Mouse (Mus musculus): ENCODE results near the gene Larp1b. TPM values are rescaled to one million over a fixed set of nuclear protein-coding genes. Genes with fewer than 3 reads are reported as not detected.

Larp1b gene
- total and polyA plus RNA-seq, 3 experiments: 8.7 to 13.7 (median 11.9) TPM

DNA sequence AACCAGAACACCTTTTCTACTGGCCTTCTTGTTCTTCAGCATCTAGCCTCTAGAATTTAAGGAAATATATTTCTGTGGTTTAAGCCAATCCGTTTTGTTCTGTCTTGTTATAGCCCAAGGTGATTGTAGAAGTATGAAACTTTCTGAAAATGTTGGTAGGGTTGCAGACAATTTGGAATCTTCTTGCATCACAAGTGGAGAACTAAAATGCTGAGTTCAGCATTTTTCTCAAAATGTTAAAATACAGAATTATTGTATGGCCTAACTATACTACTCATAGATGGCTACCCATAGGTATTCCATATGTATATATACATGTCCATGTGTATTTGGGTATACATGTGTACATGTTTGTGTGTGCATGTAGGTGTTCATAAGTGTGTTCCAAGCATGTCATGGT lies 81.1 kb downstream of the Larp1b start:
- H3K9me3 ChIP-seq (replicated peaks; ENCODE audit: low read length): no peaks in the 10 kb centered on the region
- no peaks in the 10 kb centered on the region for H3K36me3 ChIP-seq (replicated peaks in 1 of 2; ENCODE audit: control insufficient read depth in 1 of 2, insufficient read depth in 1 of 2, low read length in 1 of 2)
- H3K79me2 ChIP-seq (replicated peaks; ENCODE audit: control insufficient read depth, extremely low read depth, insufficient read depth, poor library complexity, severe bottlenecking): no peaks in the 10 kb centered on the region
- H3K27me3 ChIP-seq (replicated peaks): no peaks in the 10 kb centered on the region
- H3K9ac ChIP-seq (ENCODE audit: insufficient read depth, low read depth): no peak overlapping the region
- no peak overlapping the region for H3K4me3 ChIP-seq (replicated peaks in 1 of 3; ENCODE audit: low read depth in 2 of 3, low read length in 2 of 3, poor library complexity in 1 of 3)
- dilution Hi-C loops (cut with MboI; ENCODE audit: extremely low pct_ligation_motif_present, extremely low pct_unique_long_range_greater_than_20kb, low sequenced_read_pairs): no loop called here
- in situ Hi-C loops (cut with MboI; ENCODE audit: low pct_ligation_motif_present, low pct_unique_long_range_greater_than_20kb, low sequenced_read_pairs): no loop called here
- no peak for DNase-seq (ENCODE audit: extremely low read depth)
- TF ChIP-seq USF2 (conservative IDR thresholded peaks at IDR 0.05; ENCODE audit: low read depth, low read length) (no peak), MAFK (IDR thresholded peaks at IDR 0.05; ENCODE audit: insufficient replicate concordance, low read length) (peak; percentile 97)
- no peak overlapping the region for H3K27ac ChIP-seq (ENCODE audit: insufficient read depth, low read depth)
- H3K4me2 ChIP-seq (ENCODE audit: insufficient read depth, low read depth, poor library complexity, severe bottlenecking): no peak overlapping the region
- H3K4me1 ChIP-seq (ENCODE audit: control insufficient read depth in 1 of 2, insufficient read depth in 2 of 2): no peaks in the 10 kb centered on the region; a peak in 1 of 4 replicates

DNA sequence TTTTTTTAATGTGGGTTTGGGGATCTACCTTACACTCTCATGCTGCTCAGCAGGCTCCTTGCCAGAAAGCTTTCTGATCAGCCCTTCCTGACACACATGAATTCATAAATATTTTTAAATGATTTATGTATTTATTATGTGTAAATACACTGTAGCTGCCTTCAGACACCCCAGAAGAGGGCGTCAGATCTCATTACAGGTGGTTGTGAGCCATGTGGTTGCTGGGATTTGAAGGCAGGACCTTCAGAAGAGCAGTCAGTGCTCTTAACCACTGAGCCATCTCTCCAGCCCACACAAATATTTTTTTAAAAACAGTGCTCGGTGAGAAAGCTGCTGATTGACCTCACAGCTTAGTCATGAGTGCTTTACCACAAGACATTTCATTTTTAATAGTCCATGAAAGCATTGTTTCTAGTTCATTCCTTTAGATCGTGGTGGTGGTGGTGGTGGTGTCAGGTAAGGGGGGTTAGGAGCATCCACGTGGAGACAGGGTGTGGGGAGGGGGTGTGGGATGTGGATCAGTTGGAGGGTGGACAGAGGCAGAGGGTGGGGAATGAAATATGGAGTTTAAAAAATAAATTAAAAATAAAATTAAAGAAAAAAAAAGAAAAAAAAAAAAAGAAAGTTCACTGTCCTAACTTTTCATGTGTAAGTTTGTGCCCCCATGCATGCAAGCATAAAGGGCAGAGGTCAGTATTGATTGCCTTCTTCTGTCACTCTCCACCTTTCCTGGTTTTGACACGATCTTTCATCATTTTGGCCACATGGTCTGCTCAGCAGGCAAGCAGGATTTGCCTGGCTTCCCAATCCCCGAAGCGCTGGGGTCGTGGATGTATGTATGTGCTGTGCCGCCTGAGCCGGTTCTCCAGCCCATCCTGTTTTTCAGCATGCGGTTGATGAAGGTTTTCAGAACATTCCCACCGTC lies 81.9 kb downstream of the Larp1b start:
- H3K4me2 ChIP-seq (ENCODE audit: insufficient read depth, low read depth, poor library complexity, severe bottlenecking): no peak overlapping the region
- dilution Hi-C loops (cut with MboI; ENCODE audit: extremely low pct_ligation_motif_present, extremely low pct_unique_long_range_greater_than_20kb, low sequenced_read_pairs): no loop called here
- DNase-seq (ENCODE audit: extremely low read depth): no peak

DNA sequence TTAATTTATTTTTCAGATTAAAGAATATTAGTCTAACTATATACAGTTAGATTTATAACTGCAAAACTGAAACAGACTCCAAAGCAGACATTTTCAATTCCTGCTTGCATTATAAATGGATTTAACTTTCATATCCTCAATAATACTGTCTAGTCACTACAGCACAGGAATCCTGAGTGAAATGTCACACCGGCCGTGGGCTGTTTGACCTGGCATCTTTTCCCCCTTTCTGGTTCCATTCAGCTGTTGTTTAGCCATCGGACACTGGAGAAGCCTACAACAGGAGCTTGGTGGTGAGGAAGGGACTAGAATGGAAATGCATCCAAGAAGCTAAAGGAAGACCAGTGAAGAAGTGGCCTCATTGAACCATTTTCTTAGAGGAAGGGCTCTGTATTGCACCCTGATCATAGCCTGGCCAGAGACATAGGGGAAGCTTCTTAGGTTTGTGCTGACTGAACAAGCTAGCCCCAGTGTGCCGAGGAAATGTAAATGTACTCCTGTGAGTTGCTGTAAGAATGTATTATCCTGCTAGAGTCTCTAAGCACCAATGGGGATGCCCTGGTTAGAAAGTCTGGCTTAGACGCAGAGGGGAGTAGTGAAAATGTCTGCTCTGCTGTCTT lies 88.8 kb downstream of the Larp1b start:
- H3K79me2 ChIP-seq (replicated peaks; ENCODE audit: control insufficient read depth, extremely low read depth, insufficient read depth, poor library complexity, severe bottlenecking): no peaks in the 10 kb centered on the region
- H3K36me3 ChIP-seq (replicated peaks in 1 of 2; ENCODE audit: control insufficient read depth in 1 of 2, insufficient read depth in 1 of 2, low read length in 1 of 2): no peaks in the 10 kb centered on the region
- dilution Hi-C loops (cut with MboI; ENCODE audit: extremely low pct_ligation_motif_present, extremely low pct_unique_long_range_greater_than_20kb, low sequenced_read_pairs): no loop called here
- in situ Hi-C loops (cut with MboI; ENCODE audit: low pct_ligation_motif_present, low pct_unique_long_range_greater_than_20kb, low sequenced_read_pairs): no loop called here
- TF ChIP-seq MAFK (IDR thresholded peaks at IDR 0.05; ENCODE audit: insufficient replicate concordance, low read length): no peak
- TF ChIP-seq JUN (IDR thresholded peaks at IDR 0.05; ENCODE audit: insufficient read depth, low read depth, low read length): no peak
- TF ChIP-seq TCF12 (IDR thresholded peaks at IDR 0.05; ENCODE audit: low read depth, low read length): no peak
- no peak for TF ChIP-seq CHD2 (IDR thresholded peaks at IDR 0.05; ENCODE audit: low read length)
- TF ChIP-seq UBTF (IDR thresholded peaks at IDR 0.05; ENCODE audit: low read depth, low read length): no peak
- TF ChIP-seq MAZ (IDR thresholded peaks at IDR 0.05; ENCODE audit: low read depth, low read length): no peak
- TF ChIP-seq MXI1 (IDR thresholded peaks at IDR 0.05; ENCODE audit: low read depth, low read length): no peak
- TF ChIP-seq USF2 (conservative IDR thresholded peaks at IDR 0.05; ENCODE audit: low read depth, low read length): no peak
- no peak for TF ChIP-seq ELF1 (IDR thresholded peaks at IDR 0.05; ENCODE audit: low read depth, low read length)
- H3K4me1 ChIP-seq (ENCODE audit: control insufficient read depth in 1 of 2, insufficient read depth in 2 of 2): 0 out of 4 replicates have a peak, but pooled peaks cover 0 to 3% of the 10 kb centered on the region in 2 experiments
- H3K9me3 ChIP-seq (replicated peaks; ENCODE audit: low read length): no peaks in the 10 kb centered on the region
- H3K4me3 ChIP-seq (replicated peaks in 1 of 3; ENCODE audit: low read depth in 2 of 3, low read length in 2 of 3, poor library complexity in 1 of 3): no peak overlapping the region
- no peak overlapping the region for H3K4me2 ChIP-seq (ENCODE audit: insufficient read depth, low read depth, poor library complexity, severe bottlenecking)
- no peaks in the 10 kb centered on the region for H3K27me3 ChIP-seq (replicated peaks)
- H3K9ac ChIP-seq (ENCODE audit: insufficient read depth, low read depth): no peak overlapping the region
- no peak for DNase-seq (ENCODE audit: extremely low read depth)
- no peak overlapping the region for H3K27ac ChIP-seq (ENCODE audit: insufficient read depth, low read depth)

More for the DNA sequence above, 81.9 kb downstream of the Larp1b start:
- H3K27me3 ChIP-seq (replicated peaks): no peaks in the 10 kb centered on the region
- H3K9me3 ChIP-seq (replicated peaks; ENCODE audit: low read length): no peaks in the 10 kb centered on the region
- H3K4me3 ChIP-seq (replicated peaks in 1 of 3; ENCODE audit: low read depth in 2 of 3, low read length in 2 of 3, poor library complexity in 1 of 3): no peak overlapping the region
- no peak overlapping the region for H3K27ac ChIP-seq (ENCODE audit: insufficient read depth, low read depth)
- H3K36me3 ChIP-seq (replicated peaks in 1 of 2; ENCODE audit: control insufficient read depth in 1 of 2, insufficient read depth in 1 of 2, low read length in 1 of 2): no peaks in the 10 kb centered on the region
- H3K79me2 ChIP-seq (replicated peaks; ENCODE audit: control insufficient read depth, extremely low read depth, insufficient read depth, poor library complexity, severe bottlenecking): no peaks in the 10 kb centered on the region
- H3K9ac ChIP-seq (ENCODE audit: insufficient read depth, low read depth): no peak overlapping the region
- in situ Hi-C loops (cut with MboI; ENCODE audit: low pct_ligation_motif_present, low pct_unique_long_range_greater_than_20kb, low sequenced_read_pairs): no loop called here
- no peaks in the 10 kb centered on the region; a peak in 1 of 4 replicates for H3K4me1 ChIP-seq (ENCODE audit: control insufficient read depth in 1 of 2, insufficient read depth in 2 of 2)
- TF ChIP-seq CHD1 (IDR thresholded peaks at IDR 0.05; ENCODE audit: low read depth, low read length) (no peak), MAX (IDR thresholded peaks at IDR 0.05; ENCODE audit: low read length) (no peak), RAD21 (IDR thresholded peaks at IDR 0.05; ENCODE audit: low read depth, low read length) (no peak), EP300 (IDR thresholded peaks at IDR 0.05; ENCODE audit: low read length) (no peak), GABPA (IDR thresholded peaks at IDR 0.05; ENCODE audit: insufficient replicate concordance, low read depth, low read length) (no peak), CHD2 (IDR thresholded peaks at IDR 0.05; ENCODE audit: low read length) (no peak), ELF1 (IDR thresholded peaks at IDR 0.05; ENCODE audit: low read depth, low read length) (no peak), HCFC1 (IDR thresholded peaks at IDR 0.05; ENCODE audit: low read depth, low read length) (no peak)
